Mouse (Mus musculus): ENCODE measurements at regions not wholly inside any gene's neighbourhood (a gene's known extent, or its start where the extent isn't known, plus 50 kb on each side); places are given as distances from the start of the nearest gene placed in this dataset.

GRCm38 (mm10) chr6:141190383-141190782, 58.7 kb upstream of the Pde3a start:
- no peaks in the 10 kb centered on the region for H3K79me2 ChIP-seq (ENCODE audit: control insufficient read depth, insufficient read depth, low read length, poor library complexity)
- H3K9me3 ChIP-seq (replicated peaks; ENCODE audit: insufficient read depth, low read length) = no peaks in the 10 kb centered on the region
- H3K4me1 ChIP-seq (ENCODE audit: control insufficient read depth in 1 of 2, insufficient read depth in 2 of 2, low read length in 2 of 2) = no peaks in the 10 kb centered on the region
- H3K27ac ChIP-seq (ENCODE audit: control insufficient read depth, low read depth, low read length) = no peak overlapping the region
- no peaks in the 10 kb centered on the region for H3K36me3 ChIP-seq (ENCODE audit: control insufficient read depth in 1 of 2, insufficient read depth in 2 of 2, low read length in 2 of 2)
- H3K4me3 ChIP-seq (ENCODE audit: control insufficient read depth in 1 of 2, insufficient read depth in 1 of 2, low read depth in 2 of 2, low read length in 2 of 2) = no peak overlapping the region
- no peak for TF ChIP-seq UBTF (IDR thresholded peaks at IDR 0.05; ENCODE audit: borderline replicate concordance, insufficient read depth, low read depth, low read length)
- TF ChIP-seq SMC3 (IDR thresholded peaks at IDR 0.05; ENCODE audit: low read depth, low read length) = no peak
- TF ChIP-seq TBP (IDR thresholded peaks at IDR 0.05; ENCODE audit: low read depth, low read length) = no peak
- TF ChIP-seq E2F4 (IDR thresholded peaks at IDR 0.05; ENCODE audit: borderline replicate concordance, low read depth, low read length) = no peak
- TF ChIP-seq KAT2A (conservative IDR thresholded peaks at IDR 0.05; ENCODE audit: low read depth, low read length) = no peak
- TF ChIP-seq SIN3A (IDR thresholded peaks at IDR 0.05; ENCODE audit: low read length) = no peak
- no peak for TF ChIP-seq MAZ (IDR thresholded peaks at IDR 0.05; ENCODE audit: low read depth, low read length)
- TF ChIP-seq HCFC1 (IDR thresholded peaks at IDR 0.05; ENCODE audit: low read depth, low read length) = no peak
- no peak for TF ChIP-seq GABPA (IDR thresholded peaks at IDR 0.05; ENCODE audit: low read depth, low read length)
- TF ChIP-seq MYB (IDR thresholded peaks at IDR 0.05; ENCODE audit: low read depth, low read length) = no peak
- no peak for TF ChIP-seq NELFE (IDR thresholded peaks at IDR 0.05; ENCODE audit: low read depth, low read length)
- TF ChIP-seq ZMIZ1 (IDR thresholded peaks at IDR 0.05; ENCODE audit: low read depth, low read length) = no peak
- TF ChIP-seq USF2 (IDR thresholded peaks at IDR 0.05; ENCODE audit: borderline replicate concordance in 1 of 2, insufficient read depth in 1 of 2, low read depth in 1 of 2, low read length in 2 of 2) = no peak
- no peak for DNase-seq (ENCODE audit: low read depth, low spot score)
- no peaks in the 10 kb centered on the region for H3K27me3 ChIP-seq (ENCODE audit: control insufficient read depth in 1 of 2, insufficient read depth in 2 of 2, low read length in 2 of 2)
- no peak overlapping the region for H3K9ac ChIP-seq (ENCODE audit: control insufficient read depth, low read depth, low read length, poor library complexity, severe bottlenecking)

DNA sequence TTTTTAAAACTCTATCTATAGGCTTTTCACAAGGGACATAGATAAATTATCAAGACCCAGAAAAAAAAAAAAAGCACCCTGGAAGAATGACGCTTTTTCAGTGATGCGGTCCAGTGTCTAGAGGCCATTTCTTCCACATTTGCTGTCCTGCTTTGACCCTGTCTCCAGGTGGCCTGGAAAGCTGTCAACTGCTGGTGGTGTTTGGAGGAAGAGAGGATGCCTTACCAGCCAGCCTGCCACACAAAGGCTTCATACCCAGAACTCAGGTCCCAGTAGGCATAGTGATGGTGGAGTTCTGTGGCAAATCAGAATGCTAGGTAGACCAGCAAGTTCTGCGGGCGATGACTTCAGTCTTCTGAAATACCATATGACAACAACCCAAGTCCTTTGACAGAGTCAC, 51.6 kb upstream of the Pde3a start:
- Histone ChIP-seq H3K4me3 (ENCODE audit: control insufficient read depth in 1 of 2, insufficient read depth in 1 of 2, low read depth in 2 of 2, low read length in 2 of 2) (no peak overlapping the region), H3K36me3 (ENCODE audit: control insufficient read depth in 1 of 2, insufficient read depth in 2 of 2, low read length in 2 of 2) (no peaks in the 10 kb centered on the region), H3K4me1 (ENCODE audit: control insufficient read depth in 1 of 2, insufficient read depth in 2 of 2, low read length in 2 of 2) (no peaks in the 10 kb centered on the region), H3K27me3 (ENCODE audit: control insufficient read depth in 1 of 2, insufficient read depth in 2 of 2, low read length in 2 of 2) (no peaks in the 10 kb centered on the region), H3K27ac (ENCODE audit: control insufficient read depth, low read depth, low read length) (no peak overlapping the region), H3K9ac (ENCODE audit: control insufficient read depth, low read depth, low read length, poor library complexity, severe bottlenecking) (no peak overlapping the region), H3K79me2 (ENCODE audit: control insufficient read depth, insufficient read depth, low read length, poor library complexity) (no peaks in the 10 kb centered on the region), H3K9me3 (replicated peaks; ENCODE audit: insufficient read depth, low read length) (no peaks in the 10 kb centered on the region)
- no peak for TF ChIP-seq JUND (IDR thresholded peaks at IDR 0.05; ENCODE audit: low read depth, low read length)
- TF ChIP-seq E2F4 (IDR thresholded peaks at IDR 0.05; ENCODE audit: borderline replicate concordance, low read depth, low read length) = no peak
- TF ChIP-seq SIN3A (IDR thresholded peaks at IDR 0.05; ENCODE audit: low read length) = no peak
- TF ChIP-seq UBTF (IDR thresholded peaks at IDR 0.05; ENCODE audit: borderline replicate concordance, insufficient read depth, low read depth, low read length) = no peak
- TF ChIP-seq POLR2A (IDR thresholded peaks at IDR 0.05; ENCODE audit: control insufficient read depth in 1 of 2, insufficient read depth in 1 of 2, low read depth in 1 of 2, low read length in 2 of 2, poor library complexity in 1 of 2) = no peak
- TF ChIP-seq GATA1 (IDR thresholded peaks at IDR 0.05; ENCODE audit: low read depth, low read length) = no peak
- DNase-seq (ENCODE audit: low read depth, low spot score) = no peak

All from MEL (cell line).